Mouse (Mus musculus) thymus, adult 2 months (tissue): ENCODE data around the gene Bbs9.

Experiments
- CTCF ChIP-seq: fragments of 200-500 bp; IDR thresholded peaks from 2 replicates; pipeline ENCODE4 v1.5.1; 2012; ENCODE audit warnings: mild to moderate bottlenecking, control low read depth, low read length, moderate library complexity, borderline replicate concordance; ENCODE audit not compliant: control insufficient read depth, poor library complexity, insufficient read depth; ENCODE audit errors: extremely low read depth
- POLR2A ChIP-seq: fragments of 200-500 bp; IDR thresholded peaks from 2 replicates; pipeline ENCODE4 v1.6.1; 2012; ENCODE audit warnings: mild to moderate bottlenecking, low read length, control low read depth, moderate library complexity; ENCODE audit not compliant: control insufficient read depth, poor library complexity, insufficient read depth; ENCODE audit errors: extremely low read depth

GRCm38 (mm10) chr9:22486211-22486610 lies 10.7 kb downstream of the Bbs9 start:
- TF ChIP-seq CTCF (no peak), POLR2A (no peak)
